Mouse (Mus musculus): ENCODE results near the gene Tspo2.

Gene Tspo2

GRCm38 (mm10) chr17:48451753-48452444 lies 577 bp upstream of the Tspo2 start:
- in situ Hi-C loops (cut with MboI, MseI) = no loop called here

GRCm38 (mm10) chr17:48450666-48451352 lies 513 bp downstream of the Tspo2 start:
- in situ Hi-C loops (cut with MboI, MseI) = no loop called here

- in situ Hi-C loops (cut with MboI, MseI) = no loop called here
Measured at GRCm38 (mm10) chr17:48447675-48448074, 3.6 kb downstream of the Tspo2 start.

- in situ Hi-C loops (cut with MboI, MseI) = no loop called here
Measured at GRCm38 (mm10) chr17:48443542-48444145, 7.7 kb downstream of the Tspo2 start.

- in situ Hi-C loops (cut with MboI, MseI) = no loop called here
Measured at GRCm38 (mm10) chr17:48442745-48443457, 8.4 kb downstream of the Tspo2 start.

- in situ Hi-C loops (cut with MboI, MseI) = loop anchor here (10.0 kb wide), 1 partner anchor 167 kb away; no protein-coding TSS in a partner anchor
Measured at GRCm38 (mm10) chr17:48437421-48437911, 13.9 kb downstream of the Tspo2 start.

GRCm38 (mm10) chr17:48436487-48436886 lies 14.8 kb downstream of the Tspo2 start:
- in situ Hi-C loops (cut with MboI, MseI) = loop anchor here (10.0 kb wide), 1 partner anchor 168 kb away; no protein-coding TSS in a partner anchor

GRCm38 (mm10) chr17:48434479-48434878 lies 16.8 kb downstream of the Tspo2 start:
- in situ Hi-C loops (cut with MboI, MseI) = loop anchor here (10.0 kb wide), 1 partner anchor 170 kb away; no protein-coding TSS in a partner anchor

GRCm38 (mm10) chr17:48433689-48434330 lies 17.5 kb downstream of the Tspo2 start:
- in situ Hi-C loops (cut with MboI, MseI) = loop anchor here (10.0 kb wide), 1 partner anchor 171 kb away; no protein-coding TSS in a partner anchor

GRCm38 (mm10) chr17:48433006-48433655 lies 18.2 kb downstream of the Tspo2 start:
- in situ Hi-C loops (cut with MboI, MseI) = loop anchor here (10.0 kb wide), 1 partner anchor 172 kb away; no protein-coding TSS in a partner anchor

- in situ Hi-C loops (cut with MboI, MseI) = loop anchor here (10.0 kb wide), 1 partner anchor 172 kb away; no protein-coding TSS in a partner anchor
Measured at GRCm38 (mm10) chr17:48432158-48432980, 19.0 kb downstream of the Tspo2 start, which contains the start of gene Apobec2. Gene Apobec2, minus strand, starts transcription at chr17:48432930.

- in situ Hi-C loops (cut with MboI, MseI) = loop anchor here (10.0 kb wide), 1 partner anchor 174 kb away; no protein-coding TSS in a partner anchor
Measured at GRCm38 (mm10) chr17:48431054-48431453, 20.3 kb downstream of the Tspo2 start.

GRCm38 (mm10) chr17:48430394-48430793 lies 20.9 kb downstream of the Tspo2 start:
- in situ Hi-C loops (cut with MboI, MseI) = loop anchor here (10.0 kb wide), 1 partner anchor 174 kb away; no protein-coding TSS in a partner anchor

- in situ Hi-C loops (cut with MboI, MseI) = no loop called here
Measured at GRCm38 (mm10) chr17:48427852-48428530, 23.3 kb downstream of the Tspo2 start.

GRCm38 (mm10) chr17:48426991-48427750 lies 24.2 kb downstream of the Tspo2 start:
- in situ Hi-C loops (cut with MboI, MseI) = no loop called here

GRCm38 (mm10) chr17:48425823-48426612 lies 25.3 kb downstream of the Tspo2 start:
- in situ Hi-C loops (cut with MboI, MseI) = no loop called here

- in situ Hi-C loops (cut with MboI, MseI) = no loop called here
Measured at GRCm38 (mm10) chr17:48424237-48424636, 27.1 kb downstream of the Tspo2 start.
